Comparison of ENCODE assay signal across 45 mouse cellular contexts in genomic region chr3:96925920-96926319, GRCm38 (mm10). TPM values are rescaled to one million over a fixed set of nuclear protein-coding genes. Genes with fewer than 3 reads are reported as not detected.
"Had no signal": no experiment of that assay in that cellular context is flagged by ENCODE, and none has a peak within 500 bp of the region (broad histone marks: within the 10 kb centered on the region; RNA-seq: fewer than 3 reads in every experiment).

TSS of gene Gja8 (minus strand) at chr3:96926020.

- H3K4me3 ChIP-seq: left cerebral cortex, adult 2 months; limb, embryonic 10.5 days; limb, embryonic 12.5 days; limb, embryonic 13.5 days; limb, embryonic 15.5 days; liver, embryonic 12.5 days; liver, embryonic 13.5 days; liver, embryonic 15.5 days; lung, embryonic 15.5 days; megakaryocyte, embryonic 14.5 days; midbrain, embryonic 10.5 days; midbrain, embryonic 12.5 days; midbrain, embryonic 13.5 days; midbrain, embryonic 15.5 days had no signal

- DNase-seq: left cerebral cortex, postnatal 4 days; liver; liver, embryonic 13.5 days; liver, postnatal 0 days; lung, adult 18-20 months; lung, adult 2 months; lung, embryonic 14.5 days; lung, postnatal 10 days; lung, postnatal 14 days; lung, postnatal 36 days; lung, postnatal 4 days; midbrain, embryonic 14.5 days had no signal

- H3K4me2 ChIP-seq: limb, embryonic 12.5 days; limb, embryonic 13.5 days; limb, embryonic 15.5 days; liver, embryonic 11.5 days; liver, embryonic 12.5 days; liver, embryonic 13.5 days; liver, embryonic 15.5 days; lung, embryonic 14.5 days; lung, embryonic 15.5 days; midbrain, embryonic 11.5 days; midbrain, embryonic 12.5 days; midbrain, embryonic 13.5 days; midbrain, embryonic 15.5 days had no signal

- H3K27me3 ChIP-seq: limb, embryonic 15.5 days; liver, embryonic 13.5 days; liver, embryonic 15.5 days; lung, embryonic 15.5 days; midbrain, embryonic 13.5 days; midbrain, embryonic 15.5 days had no signal

- H3K36me3 ChIP-seq: limb, embryonic 10.5 days; limb, embryonic 12.5 days; limb, embryonic 13.5 days; limb, embryonic 15.5 days; liver, embryonic 12.5 days; liver, embryonic 13.5 days; liver, embryonic 15.5 days; lung, embryonic 15.5 days; midbrain, embryonic 10.5 days; midbrain, embryonic 12.5 days; midbrain, embryonic 13.5 days; midbrain, embryonic 15.5 days had no signal

RNA-seq across cellular contexts. Expression of gene Gja8, which starts in this region (rescaled TPM):
- total RNA-seq: left cerebral cortex, adult 18-20 months; left cerebral cortex, adult 2 months; left cerebral cortex, adult 8-10 months; left cerebral cortex, postnatal 10 days; left cerebral cortex, postnatal 14 days; left cerebral cortex, postnatal 25 days; left cerebral cortex, postnatal 36 days; left cerebral cortex, postnatal 4 days; liver, adult 2 months; megakaryocyte progenitor cell, adult 5-6 weeks; megakaryocyte, adult 5-6 weeks; megakaryocyte-erythroid progenitor cell, adult 5-6 weeks; monocyte, adult 5-6 weeks had no signal
- polyA plus RNA-seq: limb, embryonic 11.5 days; limb, embryonic 12.5 days; limb, embryonic 14.5 days; limb, embryonic 15.5 days; liver, adult 2 months; liver, embryonic 11.5 days; liver, embryonic 12.5 days; liver, embryonic 13.5 days; liver, embryonic 14.5 days; liver, embryonic 15.5 days; liver, embryonic 16.5 days; liver, postnatal 0 days; lung, adult 2 months; lung, embryonic 14.5 days; lung, embryonic 16.5 days; lung, postnatal 0 days; macrophage; midbrain, embryonic 11.5 days; midbrain, embryonic 12.5 days; midbrain, embryonic 13.5 days; midbrain, embryonic 14.5 days had no signal
